Mouse (Mus musculus) heart, postnatal 0 days (tissue): ENCODE results near the gene Fxyd6. TPM values are rescaled to one million over a fixed set of nuclear protein-coding genes. Genes with fewer than 3 reads are reported as not detected.

Experiments used
- ATAC-seq: fragments of 200-750 bp; cut with Nextera tagmentation; 2 replicates; pipeline ENCODE4 v1.8.0; 2017; ENCODE audit warnings: low read depth, moderate number of reproducible peaks, moderate library complexity; ENCODE audit not compliant: insufficient read depth
- DNase-seq: peaks from one replicate; pipeline ENCODE4 v3.0.0-alpha.2; 2016; ENCODE audit warnings: low spot score
- H3K27ac ChIP-seq: fragments of 300-500 bp; sonication (generic); 2 replicates; pipeline ENCODE4 v1.5.1; 2014; ENCODE audit warnings: low read depth, mild to moderate bottlenecking
- H3K27me3 ChIP-seq: fragments of 300-500 bp; sonication (generic); 2 replicates; pipeline ENCODE4 v1.6.1; 2014; ENCODE audit warnings: low read length, mixed read lengths; ENCODE audit not compliant: control insufficient read depth, insufficient read depth
- H3K36me3 ChIP-seq: fragments of 300-500 bp; sonication (generic); replicated peaks from 2 replicates; pipeline ENCODE4 v1.6.1; 2014; ENCODE audit warnings: low read length, mixed read lengths; ENCODE audit not compliant: control insufficient read depth, insufficient read depth
- H3K4me1 ChIP-seq: fragments of 300-500 bp; sonication (generic); 2 replicates; pipeline ENCODE4 v1.6.1; 2014; ENCODE audit warnings: antibody characterized with exemption; ENCODE audit not compliant: control insufficient read depth, insufficient read depth
- H3K4me2 ChIP-seq: fragments of 300-500 bp; sonication (generic); 2 replicates; pipeline ENCODE4 v1.6.1; 2014; ENCODE audit warnings: low read depth, mild to moderate bottlenecking, low read length, moderate library complexity
- H3K4me3 ChIP-seq: fragments of 300-500 bp; sonication (generic); 2 replicates; pipeline ENCODE4 v1.5.1; 2014; ENCODE audit warnings: low read depth, low read length
- H3K9ac ChIP-seq: fragments of 300-500 bp; sonication (generic); replicated peaks from 2 replicates; pipeline ENCODE4 v1.6.1; 2014; ENCODE audit warnings: low read depth, low read length, mixed read lengths
- H3K9me3 ChIP-seq: fragments of 300-500 bp; sonication (generic); replicated peaks from 2 replicates; pipeline ENCODE4 v1.6.1; 2016; ENCODE audit warnings: low read length; ENCODE audit not compliant: control insufficient read depth
- CTCF ChIP-seq: IDR thresholded peaks from 2 replicates; pipeline ENCODE4 v1.5.1; 2016; ENCODE audit warnings: antibody characterized with exemption, control low read depth, low read depth
- EP300 ChIP-seq: IDR thresholded peaks from 2 replicates; pipeline ENCODE4 v1.6.1; 2016; ENCODE audit warnings: antibody characterized with exemption, low read depth
- WGBS: fragments of 180-500 bp; shearing (Covaris S2); extraction: QIAGEN DNeasy Blood & Tissue Kit; methylation state at CpG from one replicate; pipeline ENCODE4 v1.1.7; 2014; 5-methylcytosine and 5-hydroxymethylcytosine counted together
- polyA plus RNA-seq: library from polyadenylated mRNA; unstranded; fragments of >200 nt; fragmentation: Nextera tagmentation; extraction: Ambion mirVana; gene quantifications from 2 replicates; pipeline ENCODE4 v1.2.1, GENCODE M21; 2015
- total RNA-seq: library from RNA; depleted of rRNA; stranded (reverse); fragments of >200 nt; gene quantifications from 2 replicates; pipeline ENCODE4 v1.2.3, GENCODE M21; 2014; ENCODE audit warnings: low replicate concordance

The Fxyd6 gene
- total and polyA plus RNA-seq, 2 experiments from 2014 or later = 18.1 to 26.6 TPM

DNA sequence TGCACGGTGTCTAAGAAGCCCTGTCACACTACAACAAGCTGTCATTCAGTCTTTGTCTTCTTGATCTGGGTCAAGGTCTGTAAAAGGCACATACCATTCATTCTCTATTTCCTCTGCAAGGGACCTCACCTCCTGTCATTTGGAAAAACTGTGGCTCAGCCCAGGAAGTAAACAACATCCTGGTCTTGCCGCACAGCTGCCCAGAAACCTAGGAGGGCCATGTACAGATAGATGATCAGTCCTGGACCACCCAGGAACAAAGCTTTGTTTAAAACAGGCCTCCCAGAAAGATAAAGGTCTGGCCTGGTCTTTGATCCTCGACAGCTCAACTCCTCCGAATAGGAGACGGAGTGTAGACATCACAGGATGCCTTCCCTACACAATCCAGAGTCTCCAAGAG is 20.1 kb upstream of the Fxyd6 start:
- DNase-seq (no peak), ATAC-seq (no peak)
- H3K27ac ChIP-seq = no peak overlapping the region
- TF ChIP-seq CTCF (no peak), EP300 (no peak)
- no peak overlapping the region for H3K4me3 ChIP-seq
- H3K9me3 ChIP-seq = no peaks in the 10 kb centered on the region; the same call in 1 of the 2 replicates
- H3K4me2 ChIP-seq = no peak overlapping the region
- WGBS = 30% methylated on average over 5 of the region's 5 CpGs
- no peak overlapping the region for H3K9ac ChIP-seq
- no peaks in the 10 kb centered on the region for H3K4me1 ChIP-seq
- H3K27me3 ChIP-seq = 0 out of 2 replicates have a peak, but pooled peaks cover 4% of the 10 kb centered on the region
- no peaks in the 10 kb centered on the region for H3K36me3 ChIP-seq

DNA sequence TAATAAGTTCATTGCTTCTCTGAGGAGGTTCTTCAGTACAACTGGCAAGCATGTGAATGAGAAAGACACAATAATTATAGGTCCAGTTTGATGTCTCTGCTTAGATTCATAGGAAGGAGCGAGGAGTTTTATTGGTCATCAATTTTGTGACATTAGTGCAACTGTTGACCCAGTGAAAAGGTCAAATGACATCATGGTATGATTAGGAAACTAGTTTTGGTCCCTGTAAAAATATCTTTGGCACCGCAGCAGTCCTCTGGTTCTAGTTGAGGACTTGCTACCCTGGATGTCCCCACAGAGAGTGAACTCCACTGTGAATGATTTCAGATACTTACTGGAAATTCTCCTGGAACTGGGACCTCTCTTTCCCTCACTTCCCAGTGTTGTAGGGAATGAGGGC is 14.8 kb upstream of the Fxyd6 start:
- 69% methylated on average over 2 of the region's 2 CpGs for WGBS
- no peak overlapping the region for H3K9ac ChIP-seq
- TF ChIP-seq EP300 (no peak), CTCF (no peak)
- no peaks in the 10 kb centered on the region; the same call in 1 of the 2 replicates for H3K9me3 ChIP-seq
- no peak overlapping the region for H3K4me2 ChIP-seq
- H3K36me3 ChIP-seq = no peaks in the 10 kb centered on the region
- DNase-seq (no peak), ATAC-seq (no peak)
- H3K4me1 ChIP-seq = no peaks in the 10 kb centered on the region
- no peak overlapping the region for H3K4me3 ChIP-seq
- no peaks in the 10 kb centered on the region for H3K27me3 ChIP-seq
- no peak overlapping the region for H3K27ac ChIP-seq

DNA sequence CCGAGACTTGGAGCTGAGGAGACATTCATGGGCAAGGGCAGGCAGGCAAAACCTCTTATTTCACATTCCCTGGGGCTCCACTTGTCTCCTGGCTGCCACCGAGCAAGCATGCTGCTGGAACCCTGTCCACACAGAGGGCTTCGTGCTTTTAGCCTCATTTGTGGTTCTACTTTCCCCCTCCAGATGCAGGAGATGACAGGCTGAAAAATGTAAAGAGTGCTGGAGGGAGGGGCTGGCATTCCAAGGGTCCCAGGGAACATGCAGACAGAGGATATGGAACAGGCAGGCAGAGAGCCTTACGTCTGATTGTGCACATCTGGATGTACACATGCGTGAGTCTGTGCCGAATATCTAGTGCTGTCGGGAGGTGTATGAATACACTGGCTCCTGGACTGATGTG is 11.6 kb upstream of the Fxyd6 start:
- H3K4me3 ChIP-seq = no peak overlapping the region
- TF ChIP-seq EP300 = no peak
- TF ChIP-seq CTCF = no peak
- H3K27me3 ChIP-seq = no peaks in the 10 kb centered on the region
- peaks cover 7% of the 10 kb centered on the region; the same call in 1 of the 2 replicates for H3K4me1 ChIP-seq
- H3K9me3 ChIP-seq = no peaks in the 10 kb centered on the region
- no peak overlapping the region for H3K4me2 ChIP-seq
- no peak overlapping the region for H3K27ac ChIP-seq
- H3K36me3 ChIP-seq = no peaks in the 10 kb centered on the region
- ATAC-seq (no peak), DNase-seq (no peak)
- H3K9ac ChIP-seq = no peak overlapping the region
- WGBS = 49% methylated on average over 7 of the region's 7 CpGs

- peaks cover 7% of the 10 kb centered on the region; the same call in 1 of the 2 replicates for H3K4me1 ChIP-seq
- DNase-seq (peak; percentile 38), ATAC-seq (0 out of 2 replicates have a peak, but pooled peaks have one; percentile 39)
- 15% methylated on average over 2 of the region's 2 CpGs for WGBS
- TF ChIP-seq EP300 (no peak), CTCF (no peak)
- H3K9ac ChIP-seq = no peak overlapping the region
- H3K4me2 ChIP-seq = no peak overlapping the region
- peak overlapping the region; percentile 38; the same call in 1 of the 2 replicates for H3K27ac ChIP-seq
- H3K9me3 ChIP-seq = no peaks in the 10 kb centered on the region
- no peak overlapping the region for H3K4me3 ChIP-seq
- H3K36me3 ChIP-seq = no peaks in the 10 kb centered on the region
- no peaks in the 10 kb centered on the region for H3K27me3 ChIP-seq
Observed at GRCm38 (mm10) chr9:45362051-45362461, 7.9 kb upstream of the Fxyd6 start.

DNA sequence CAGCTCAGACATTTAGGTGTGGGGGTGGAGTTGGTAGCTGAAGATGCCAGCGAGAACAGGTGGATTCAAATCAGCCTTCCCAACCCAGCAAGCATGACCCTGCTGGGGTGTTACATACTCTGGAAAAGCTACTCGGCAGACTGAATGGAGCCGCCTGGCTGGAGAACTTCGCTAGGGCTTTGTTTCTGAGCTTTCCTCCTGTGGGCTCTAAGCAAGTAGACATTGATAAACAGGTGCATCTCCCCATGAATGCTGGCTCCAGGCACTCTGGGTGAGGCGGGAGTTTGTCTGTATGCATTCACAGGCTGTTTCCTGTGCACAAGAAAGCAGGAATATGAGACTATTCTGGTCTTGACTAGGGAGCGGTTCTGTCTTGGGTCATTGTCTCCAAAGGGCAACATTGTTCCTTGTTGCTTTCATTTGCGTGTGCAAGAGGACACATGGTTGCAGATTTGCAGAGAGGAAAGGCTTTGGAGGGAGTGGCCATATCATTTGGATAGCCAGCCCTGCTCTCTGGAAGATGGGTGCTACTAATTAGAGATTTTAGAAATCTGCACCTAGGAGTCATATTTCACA is 6.3 kb upstream of the Fxyd6 start:
- no peak for TF ChIP-seq EP300
- no peak for TF ChIP-seq CTCF
- WGBS = 59% methylated on average over 7 of the region's 7 CpGs
- Histone ChIP-seq H3K27ac (no peak overlapping the region), H3K36me3 (no peaks in the 10 kb centered on the region), H3K4me3 (no peak overlapping the region), H3K4me2 (no peak overlapping the region), H3K9ac (no peak overlapping the region), H3K27me3 (no peaks in the 10 kb centered on the region), H3K4me1 (peaks cover 16% of the 10 kb centered on the region), H3K9me3 (no peaks in the 10 kb centered on the region)
- DNase-seq (no peak), ATAC-seq (no peak)

DNA sequence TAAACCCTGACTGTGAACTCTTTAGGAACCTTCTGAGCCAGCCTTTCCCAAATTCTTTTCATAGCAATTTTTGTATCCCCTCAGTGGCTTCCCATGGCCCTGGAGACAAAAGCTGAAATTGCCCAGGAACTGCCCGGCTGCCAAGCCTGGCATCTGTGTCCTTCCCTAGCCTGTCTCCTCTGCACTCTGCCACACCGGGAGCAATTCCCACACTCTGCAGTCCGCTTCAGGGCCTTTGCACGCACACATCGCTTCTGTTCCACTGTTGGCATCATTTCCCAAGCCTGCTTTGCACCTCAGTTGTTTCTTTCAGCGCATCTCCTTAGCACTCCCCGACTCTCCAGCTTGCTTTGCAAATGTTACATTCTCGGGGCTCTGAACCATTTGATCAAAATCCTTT is 2.3 kb upstream of the Fxyd6 start:
- no peak overlapping the region for H3K4me2 ChIP-seq
- TF ChIP-seq EP300 (no peak), CTCF (no peak)
- no peaks in the 10 kb centered on the region for H3K9me3 ChIP-seq
- H3K4me3 ChIP-seq = no peak overlapping the region
- 38% methylated on average over 8 of the region's 8 CpGs for WGBS
- peaks cover 18% of the 10 kb centered on the region; the same call in 1 of the 2 replicates for H3K27me3 ChIP-seq
- no peak overlapping the region for H3K9ac ChIP-seq
- peaks cover 18% of the 10 kb centered on the region for H3K4me1 ChIP-seq
- DNase-seq = no peak
- H3K36me3 ChIP-seq = no peaks in the 10 kb centered on the region
- no peak for ATAC-seq
- no peak overlapping the region for H3K27ac ChIP-seq
